Mouse (Mus musculus): ENCODE results near the gene Def8. TPM values are rescaled to one million over a fixed set of nuclear protein-coding genes. Genes with fewer than 3 reads are reported as not detected.

Def8 gene
- total and polyA plus RNA-seq, 3 experiments, result 12.6 to 18.6 (median 16.7) TPM

GRCm38 (mm10) chr8:123441788-123442187 is 18.5 kb downstream of the Def8 start:
- ATAC-seq (ENCODE audit: extremely low read depth, insufficient number of reproducible peaks, low FRiP score, poor library complexity, severe bottlenecking), result no peak
- H3K27me3 ChIP-seq (ENCODE audit: insufficient read depth, low read length), result no peaks in the 10 kb centered on the region
- 0 out of 2 replicates have a peak, but pooled peaks cover 2% of the 10 kb centered on the region for H3K9me3 ChIP-seq (replicated peaks)
- DNase-seq (ENCODE audit: low spot score), result no peak
- H3K4me3 ChIP-seq (ENCODE audit: low read depth, low read length), result no peak overlapping the region
- TF ChIP-seq POLR2AphosphoS5 (IDR thresholded peaks at IDR 0.05; ENCODE audit: insufficient replicate concordance, low read depth, low read length), result no peak
- TF ChIP-seq CTCF (IDR thresholded peaks at IDR 0.05; ENCODE audit: low read depth, low read length), result no peak
- TF ChIP-seq TAL1 (conservative IDR thresholded peaks at IDR 0.05; ENCODE audit: low read depth, low read length), result no peak
- TF ChIP-seq GATA1 (IDR thresholded peaks at IDR 0.05; ENCODE audit: borderline replicate concordance, low read length), result no peak
- TF ChIP-seq GATA2 (IDR thresholded peaks at IDR 0.05; ENCODE audit: borderline replicate concordance, low read depth, low read length), result no peak
- H3K36me3 ChIP-seq (replicated peaks), result peaks cover 17% of the 10 kb centered on the region
- H3K4me1 ChIP-seq (ENCODE audit: insufficient read depth, low read depth, low read length), result peaks cover 32% of the 10 kb centered on the region

GRCm38 (mm10) chr8:123442351-123442750 is 19.0 kb downstream of the Def8 start:
- Histone ChIP-seq H3K27me3 (ENCODE audit: insufficient read depth, low read length) (no peaks in the 10 kb centered on the region), H3K4me1 (ENCODE audit: insufficient read depth, low read depth, low read length) (peaks cover 37% of the 10 kb centered on the region), H3K4me3 (ENCODE audit: low read depth, low read length) (peak overlapping the region; percentile 81), H3K9me3 (replicated peaks) (0 out of 2 replicates have a peak, but pooled peaks cover 2% of the 10 kb centered on the region), H3K36me3 (replicated peaks) (peaks cover 23% of the 10 kb centered on the region)
- ATAC-seq (ENCODE audit: extremely low read depth, insufficient number of reproducible peaks, low FRiP score, poor library complexity, severe bottlenecking), result no peak
- no peak for DNase-seq (ENCODE audit: low spot score)
- TF ChIP-seq POLR2AphosphoS5 (IDR thresholded peaks at IDR 0.05; ENCODE audit: insufficient replicate concordance, low read depth, low read length), result no peak
- no peak for TF ChIP-seq GATA1 (IDR thresholded peaks at IDR 0.05; ENCODE audit: borderline replicate concordance, low read length)
- TF ChIP-seq GATA2 (IDR thresholded peaks at IDR 0.05; ENCODE audit: borderline replicate concordance, low read depth, low read length), result no peak
- TF ChIP-seq CTCF (IDR thresholded peaks at IDR 0.05; ENCODE audit: low read depth, low read length), result no peak
- no peak for TF ChIP-seq TAL1 (conservative IDR thresholded peaks at IDR 0.05; ENCODE audit: low read depth, low read length)

- peak overlapping the region; percentile 81 for H3K4me3 ChIP-seq (ENCODE audit: low read depth, low read length)
- H3K9me3 ChIP-seq (replicated peaks), result 0 out of 2 replicates have a peak, but pooled peaks cover 2% of the 10 kb centered on the region
- H3K4me1 ChIP-seq (ENCODE audit: insufficient read depth, low read depth, low read length), result peaks cover 42% of the 10 kb centered on the region
- peaks cover 28% of the 10 kb centered on the region for H3K36me3 ChIP-seq (replicated peaks)
- ATAC-seq (ENCODE audit: extremely low read depth, insufficient number of reproducible peaks, low FRiP score, poor library complexity, severe bottlenecking), result peak; percentile 91
- TF ChIP-seq TAL1 (conservative IDR thresholded peaks at IDR 0.05; ENCODE audit: low read depth, low read length) (no peak), CTCF (IDR thresholded peaks at IDR 0.05; ENCODE audit: low read depth, low read length) (0 out of 2 replicates have a peak, but pooled peaks have one; percentile 19)
- no peaks in the 10 kb centered on the region for H3K27me3 ChIP-seq (ENCODE audit: insufficient read depth, low read length)
- DNase-seq (ENCODE audit: low spot score), result peak; percentile 84
Measured at GRCm38 (mm10) chr8:123442871-123443575, 19.7 kb downstream of the Def8 start.

- peaks cover 45% of the 10 kb centered on the region for H3K4me1 ChIP-seq (ENCODE audit: insufficient read depth, low read depth, low read length)
- 0 out of 2 replicates have a peak, but pooled peaks cover 2% of the 10 kb centered on the region for H3K9me3 ChIP-seq (replicated peaks)
- ATAC-seq (ENCODE audit: extremely low read depth, insufficient number of reproducible peaks, low FRiP score, poor library complexity, severe bottlenecking) (no peak), DNase-seq (ENCODE audit: low spot score) (peak; percentile 31)
- H3K36me3 ChIP-seq (replicated peaks), result peaks cover 31% of the 10 kb centered on the region
- TF ChIP-seq CTCF (IDR thresholded peaks at IDR 0.05; ENCODE audit: low read depth, low read length) (no peak), POLR2AphosphoS5 (IDR thresholded peaks at IDR 0.05; ENCODE audit: insufficient replicate concordance, low read depth, low read length) (no peak), GATA2 (IDR thresholded peaks at IDR 0.05; ENCODE audit: borderline replicate concordance, low read depth, low read length) (no peak), TAL1 (conservative IDR thresholded peaks at IDR 0.05; ENCODE audit: low read depth, low read length) (no peak), GATA1 (IDR thresholded peaks at IDR 0.05; ENCODE audit: borderline replicate concordance, low read length) (no peak)
- peak overlapping the region; percentile 81 for H3K4me3 ChIP-seq (ENCODE audit: low read depth, low read length)
- no peaks in the 10 kb centered on the region for H3K27me3 ChIP-seq (ENCODE audit: insufficient read depth, low read length)
Measured at GRCm38 (mm10) chr8:123443576-123443921, 20.2 kb downstream of the Def8 start.

GRCm38 (mm10) chr8:123444131-123444530 is 20.8 kb downstream of the Def8 start:
- 0 out of 2 replicates have a peak, but pooled peaks cover 2% of the 10 kb centered on the region for H3K9me3 ChIP-seq (replicated peaks)
- H3K27me3 ChIP-seq (ENCODE audit: insufficient read depth, low read length), result no peaks in the 10 kb centered on the region
- ATAC-seq (ENCODE audit: extremely low read depth, insufficient number of reproducible peaks, low FRiP score, poor library complexity, severe bottlenecking) (no peak), DNase-seq (ENCODE audit: low spot score) (no peak)
- H3K4me3 ChIP-seq (ENCODE audit: low read depth, low read length), result peak overlapping the region; percentile 81; the same call in 1 of the 2 replicates
- TF ChIP-seq GATA1 (IDR thresholded peaks at IDR 0.05; ENCODE audit: borderline replicate concordance, low read length) (no peak), CTCF (IDR thresholded peaks at IDR 0.05; ENCODE audit: low read depth, low read length) (no peak), POLR2AphosphoS5 (IDR thresholded peaks at IDR 0.05; ENCODE audit: insufficient replicate concordance, low read depth, low read length) (no peak), GATA2 (IDR thresholded peaks at IDR 0.05; ENCODE audit: borderline replicate concordance, low read depth, low read length) (no peak), TAL1 (conservative IDR thresholded peaks at IDR 0.05; ENCODE audit: low read depth, low read length) (no peak)
- H3K36me3 ChIP-seq (replicated peaks), result peaks cover 34% of the 10 kb centered on the region
- H3K4me1 ChIP-seq (ENCODE audit: insufficient read depth, low read depth, low read length), result peaks cover 51% of the 10 kb centered on the region

- DNase-seq (ENCODE audit: low spot score) (no peak), ATAC-seq (ENCODE audit: extremely low read depth, insufficient number of reproducible peaks, low FRiP score, poor library complexity, severe bottlenecking) (no peak)
- Histone ChIP-seq H3K36me3 (replicated peaks) (peaks cover 43% of the 10 kb centered on the region), H3K9me3 (replicated peaks) (no peaks in the 10 kb centered on the region), H3K4me3 (ENCODE audit: low read depth, low read length) (no peak overlapping the region), H3K27me3 (ENCODE audit: insufficient read depth, low read length) (no peaks in the 10 kb centered on the region), H3K4me1 (ENCODE audit: insufficient read depth, low read depth, low read length) (peaks cover 69% of the 10 kb centered on the region)
- no peak for TF ChIP-seq TAL1 (conservative IDR thresholded peaks at IDR 0.05; ENCODE audit: low read depth, low read length)
- TF ChIP-seq POLR2AphosphoS5 (IDR thresholded peaks at IDR 0.05; ENCODE audit: insufficient replicate concordance, low read depth, low read length), result no peak
- TF ChIP-seq GATA1 (IDR thresholded peaks at IDR 0.05; ENCODE audit: borderline replicate concordance, low read length), result no peak
- TF ChIP-seq CTCF (IDR thresholded peaks at IDR 0.05; ENCODE audit: low read depth, low read length), result no peak
- TF ChIP-seq GATA2 (IDR thresholded peaks at IDR 0.05; ENCODE audit: borderline replicate concordance, low read depth, low read length), result no peak
Measured at GRCm38 (mm10) chr8:123445981-123446380, 22.7 kb downstream of the Def8 start.

All from G1E (cell line).